Mouse (Mus musculus) testis, postnatal 10 days (tissue): ENCODE measurements at regions not wholly inside any gene's neighbourhood (a gene's known extent, or its start where the extent isn't known, plus 50 kb on each side); places are given as distances from the start of the nearest gene placed in this dataset.
"Not testable (repeated sequence)": the region's sequence is repeated elsewhere in the genome, so short reads cannot be mapped to it uniquely, and the experiment has no call there.

Experiments
- DNase-seq: peaks from one replicate; pipeline ENCODE4 v3.0.0; 2021; ENCODE audit warnings: low spot score

- DNase-seq: no peak
Observed at GRCm38 (mm10) chrX:94785983-94786382, 61.6 kb downstream of the Zxdb start.

- DNase-seq: no peak
Observed at GRCm38 (mm10) chrX:94788331-94788920, 64.1 kb downstream of the Zxdb start.

- not testable (repeated sequence) for DNase-seq
Observed at GRCm38 (mm10) chrX:94796845-94797244, 72.5 kb downstream of the Zxdb start.

GRCm38 (mm10) chrX:94797348-94798182 lies 73.2 kb downstream of the Zxdb start:
- DNase-seq: not testable (repeated sequence)

GRCm38 (mm10) chrX:94798183-94798619 lies 73.8 kb downstream of the Zxdb start:
- DNase-seq: not testable (repeated sequence)

DNA sequence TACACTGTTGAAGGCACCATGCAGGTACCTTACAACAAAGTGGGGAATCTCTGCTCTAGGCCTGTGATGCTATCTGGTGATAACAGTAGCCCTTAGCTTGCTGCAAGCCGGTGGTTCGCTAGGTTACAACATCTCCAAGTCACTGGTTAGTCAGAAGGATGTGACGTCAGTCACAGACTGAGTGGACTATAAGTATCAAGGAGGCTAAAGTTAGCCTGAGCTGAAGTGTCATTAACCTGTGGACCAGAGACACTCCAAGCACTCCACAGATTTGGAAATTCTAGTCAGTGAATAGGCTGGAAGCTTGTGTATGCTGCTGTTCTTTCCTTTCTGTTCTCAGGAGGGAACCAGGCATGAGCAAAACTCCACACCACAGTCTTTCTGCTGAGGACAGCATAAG lies 88.4 kb downstream of the Zxdb start:
- not testable (repeated sequence) for DNase-seq

DNA sequence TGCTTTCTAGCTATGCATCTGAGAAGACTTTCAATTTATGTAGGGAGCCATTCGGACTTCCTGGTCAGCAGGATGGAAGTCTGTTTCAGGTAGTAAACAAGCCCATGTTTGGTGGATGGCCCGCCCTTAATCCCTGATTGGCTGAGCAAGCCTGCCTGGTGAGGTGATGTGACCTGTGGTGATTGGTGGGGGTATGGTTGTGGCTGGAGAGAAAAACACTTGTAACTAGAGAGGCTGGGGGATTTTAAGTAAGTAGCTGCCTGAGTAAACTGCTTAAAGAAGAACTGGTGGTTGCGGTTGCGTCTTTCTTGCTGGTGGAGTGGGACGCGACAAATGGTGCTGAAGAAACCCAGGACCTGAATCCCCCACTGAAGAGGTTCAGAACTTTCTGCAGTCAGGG lies 103.2 kb downstream of the Zxdb start:
- DNase-seq: not testable (repeated sequence)

DNA sequence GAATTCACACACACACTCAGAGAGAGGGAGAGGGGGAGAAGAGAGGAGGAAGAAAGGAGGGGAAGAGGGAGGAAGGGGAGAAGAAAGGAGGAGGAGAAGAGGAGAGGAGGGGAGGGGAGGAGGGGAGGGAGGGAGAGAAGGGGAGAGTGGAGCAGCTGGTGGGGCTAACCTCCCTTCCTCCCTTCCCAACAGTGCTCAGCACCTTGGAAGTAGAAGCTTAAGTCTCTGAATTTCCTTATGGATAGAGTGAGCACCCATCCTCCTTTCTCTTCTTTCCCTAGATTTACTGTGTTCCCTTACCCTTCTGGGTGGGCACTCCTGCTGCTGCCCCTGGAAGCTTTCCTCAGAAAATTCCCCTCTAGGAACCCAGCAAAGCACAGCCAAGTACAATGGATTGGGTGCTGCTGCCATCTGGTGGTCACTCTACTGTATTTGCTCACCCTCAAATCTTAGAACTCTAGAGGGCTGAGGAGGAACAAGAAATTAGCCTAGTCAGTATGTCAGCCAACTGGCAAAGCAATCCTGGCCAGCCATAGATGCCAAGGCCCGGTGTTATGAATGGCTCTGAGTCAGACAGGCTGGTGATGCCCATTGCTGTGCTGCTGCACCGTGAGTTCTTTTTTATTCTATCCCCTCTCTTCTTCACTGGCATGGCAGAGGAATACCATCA lies 119.9 kb downstream of the Zxdb start:
- DNase-seq: not testable (repeated sequence)

DNA sequence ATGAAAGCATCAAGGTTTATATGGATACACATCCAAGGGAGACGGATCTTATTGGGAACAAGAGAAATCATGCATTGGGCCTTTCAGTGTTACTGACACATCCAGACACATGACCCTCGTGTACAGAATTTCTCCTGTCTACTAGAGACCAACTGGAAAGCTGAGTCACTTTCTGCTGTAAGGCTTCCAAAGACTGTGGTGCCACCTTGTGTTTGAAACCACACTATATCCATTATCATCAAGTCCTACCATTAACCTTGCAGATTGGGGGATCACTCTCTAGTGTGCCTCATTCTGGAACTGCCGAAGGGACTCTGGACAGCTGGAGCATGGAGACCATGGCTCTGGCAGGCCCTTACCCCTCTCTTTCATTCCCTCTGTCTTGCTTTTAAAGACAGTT lies 125.2 kb downstream of the Zxdb start:
- DNase-seq: not testable (repeated sequence)

DNA sequence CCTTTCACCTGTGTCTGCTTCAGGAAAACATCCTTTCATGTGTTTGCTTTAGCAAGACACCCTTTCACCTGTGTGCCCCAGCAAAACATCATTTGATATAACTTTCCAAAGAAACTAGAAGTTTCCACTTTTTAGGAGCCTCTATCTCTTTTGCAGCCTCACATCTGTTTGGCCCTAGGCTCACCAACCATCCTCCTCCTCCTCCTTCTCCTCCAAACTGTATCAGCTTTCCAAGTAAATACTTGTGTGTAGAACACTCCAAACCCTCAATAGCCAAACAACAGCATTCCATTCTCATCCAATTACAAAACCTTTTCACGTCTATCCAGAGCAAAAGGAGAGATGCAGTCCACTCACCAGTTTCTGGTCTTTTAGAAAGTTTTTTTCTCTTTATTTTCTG lies 133.1 kb downstream of the Zxdb start:
- DNase-seq: no peak

DNA sequence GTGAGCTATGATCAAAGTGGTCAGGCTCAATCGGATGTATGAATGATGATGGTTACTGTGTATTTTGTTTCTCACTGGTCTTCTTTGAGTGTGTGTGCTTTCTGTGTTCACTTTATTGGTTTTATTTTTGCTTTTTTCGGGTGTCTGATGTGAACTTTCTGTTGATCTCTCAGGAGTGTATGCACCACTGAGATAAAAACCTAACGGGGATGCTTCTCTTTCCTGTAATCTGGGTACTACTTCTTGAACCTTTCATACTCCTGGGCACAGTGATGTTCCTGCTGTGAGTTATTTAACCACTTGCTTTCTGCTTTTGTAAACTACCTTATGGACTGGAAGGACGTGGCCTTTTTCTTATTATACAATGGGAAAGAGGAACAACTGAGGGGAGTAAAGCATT lies 133.6 kb downstream of the Zxdb start:
- no peak for DNase-seq

DNA sequence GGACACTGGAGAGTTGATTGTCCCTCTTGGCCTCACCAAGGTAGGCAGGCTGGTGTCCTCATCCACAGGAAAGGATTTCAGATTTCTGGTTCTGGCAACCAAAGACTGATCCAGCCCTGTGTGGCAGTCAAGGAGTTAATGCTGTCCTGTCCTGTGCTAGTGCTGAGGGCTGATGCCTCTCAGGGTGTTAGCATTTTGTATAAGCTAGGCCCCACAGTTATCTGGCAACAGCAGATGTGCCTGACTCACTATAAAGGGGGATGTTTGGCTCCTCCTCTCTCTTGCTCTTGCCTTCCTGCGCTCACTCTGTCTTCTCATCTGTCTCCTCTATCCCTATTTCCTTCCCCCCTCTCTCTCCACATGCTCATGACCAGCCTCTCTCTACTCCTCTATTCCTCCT lies 138.8 kb downstream of the Zxdb start:
- DNase-seq: no peak

GRCm38 (mm10) chrX:94865531-94866502 lies 141.4 kb downstream of the Zxdb start:
- peak; percentile 93 for DNase-seq

DNA sequence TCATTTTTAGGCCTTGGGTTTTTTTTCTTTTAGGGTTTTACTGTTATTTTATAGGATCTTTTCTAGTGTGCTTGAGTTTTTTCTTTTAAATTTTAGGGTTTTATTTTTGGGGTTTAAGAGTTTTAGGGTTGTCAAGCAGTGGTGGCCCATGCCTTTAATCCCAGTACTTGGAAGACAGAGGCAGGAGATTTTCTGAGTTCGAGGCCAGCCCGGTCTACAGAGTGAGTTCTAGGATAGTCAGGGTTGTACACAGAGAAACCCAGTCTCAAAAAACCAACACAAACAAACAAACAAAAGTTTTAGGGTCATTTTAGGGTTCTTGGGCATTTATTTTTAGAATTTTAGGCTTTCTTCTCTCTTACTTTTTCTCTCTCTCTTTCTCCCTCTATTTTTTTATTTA lies 142.9 kb downstream of the Spin4 start:
- DNase-seq: peak; percentile 43
